ENCODE assay signal across 11 mouse cellular contexts in genomic region chr4:145233487-145234228, GRCm38 (mm10). TPM values are rescaled to one million over a fixed set of nuclear protein-coding genes. Genes with fewer than 3 reads are reported as not detected.
DNase-seq lines count a peak whose midpoint lies in the region; ATAC-seq and TF ChIP-seq lines count a peak whose summit lies in the region.
"Had no signal": no experiment of that assay in that cellular context is flagged by ENCODE, and none has a peak within 500 bp of the region (broad histone marks: within the 10 kb centered on the region; RNA-seq: fewer than 3 reads in every experiment).

No protein-coding gene starts in this region.

- no peak for TF ChIP-seq EP300 in heart, adult 2 months (IDR thresholded peaks at IDR 0.05; ENCODE audit: insufficient read depth, low read depth, low read length)
- no peak for TF ChIP-seq EP300 in MEL (IDR thresholded peaks at IDR 0.05; ENCODE audit: low read depth in 1 of 2, low read length in 2 of 2)

- no peak overlapping the region for H3K9ac ChIP-seq in heart, adult 2 months (ENCODE audit: low read depth, low read length)
- no peak overlapping the region for H3K9ac ChIP-seq in heart, embryonic 11.5 days (ENCODE audit: low read depth, low read length)
- H3K9ac ChIP-seq in MEL (ENCODE audit: control insufficient read depth, low read depth, low read length, poor library complexity, severe bottlenecking), result no peak overlapping the region
- no peak overlapping the region for H3K9ac ChIP-seq in heart, embryonic 16.5 days (ENCODE audit: low read length)
- H3K9ac ChIP-seq: forebrain, postnatal 0 days had no signal

- no peaks in the 10 kb centered on the region for H3K36me3 ChIP-seq in heart, adult 2 months (ENCODE audit: control insufficient read depth, insufficient read depth, low read length)
- no peaks in the 10 kb centered on the region for H3K36me3 ChIP-seq in heart, embryonic 11.5 days (ENCODE audit: control insufficient read depth, insufficient read depth, low read length)
- H3K36me3 ChIP-seq in MEL (ENCODE audit: control insufficient read depth in 1 of 2, insufficient read depth in 2 of 2, low read length in 2 of 2), result no peaks in the 10 kb centered on the region
- H3K36me3 ChIP-seq in heart, embryonic 16.5 days (ENCODE audit: control insufficient read depth, insufficient read depth), result no peaks in the 10 kb centered on the region

- H3K9me3 ChIP-seq in heart, embryonic 11.5 days (replicated peaks; ENCODE audit: control insufficient read depth, low read length), result no peaks in the 10 kb centered on the region
- no peaks in the 10 kb centered on the region for H3K9me3 ChIP-seq in MEL (replicated peaks; ENCODE audit: insufficient read depth, low read length)
- H3K9me3 ChIP-seq in heart, embryonic 16.5 days (replicated peaks; ENCODE audit: control insufficient read depth, low read length), result no peaks in the 10 kb centered on the region

- H3K4me2 ChIP-seq in heart, embryonic 11.5 days, result no peak overlapping the region
- no peak overlapping the region for H3K4me2 ChIP-seq in heart, embryonic 16.5 days (ENCODE audit: low read depth, low read length)

- no peaks in the 10 kb centered on the region for H3K27me3 ChIP-seq in heart, adult 2 months (ENCODE audit: control insufficient read depth, insufficient read depth, low read length)
- H3K27me3 ChIP-seq in heart, embryonic 11.5 days (ENCODE audit: control insufficient read depth, insufficient read depth, low read length), result peaks cover 2% of the 10 kb centered on the region; the same call in 1 of the 2 replicates
- no peaks in the 10 kb centered on the region for H3K27me3 ChIP-seq in MEL (ENCODE audit: control insufficient read depth in 1 of 2, insufficient read depth in 2 of 2, low read length in 2 of 2)
- no peaks in the 10 kb centered on the region for H3K27me3 ChIP-seq in heart, embryonic 16.5 days (ENCODE audit: control insufficient read depth, insufficient read depth, low read length)

- no peak for TF ChIP-seq RAD21 in MEL (IDR thresholded peaks at IDR 0.05; ENCODE audit: low read depth, low read length)

- H3K4me3 ChIP-seq in heart, adult 2 months, result no peak overlapping the region
- no peak overlapping the region for H3K4me3 ChIP-seq in heart, embryonic 11.5 days (ENCODE audit: low read depth, low read length)
- H3K4me3 ChIP-seq in MEL (ENCODE audit: control insufficient read depth in 1 of 2, insufficient read depth in 1 of 2, low read depth in 2 of 2, low read length in 2 of 2), result no peak overlapping the region
- no peak overlapping the region for H3K4me3 ChIP-seq in heart, embryonic 16.5 days (ENCODE audit: low read length)

- 23% methylated on average over 3 of the region's 3 CpGs for WGBS in heart, adult 2 months
- 59% methylated on average over 3 of the region's 3 CpGs for WGBS in heart, embryonic 11.5 days (ENCODE audit: insufficient replicate concordance)
- WGBS in heart, embryonic 16.5 days, result 44% methylated on average over 3 of the region's 3 CpGs

- peaks cover 23% of the 10 kb centered on the region for H3K4me1 ChIP-seq in heart, adult 2 months (ENCODE audit: control insufficient read depth, insufficient read depth, low read length)
- H3K4me1 ChIP-seq in heart, embryonic 11.5 days (ENCODE audit: control insufficient read depth, insufficient read depth, low read length), result no peaks in the 10 kb centered on the region; the same call in 1 of the 2 replicates
- no peaks in the 10 kb centered on the region for H3K4me1 ChIP-seq in MEL (ENCODE audit: control insufficient read depth in 1 of 2, insufficient read depth in 2 of 2, low read length in 2 of 2)
- peaks cover 4% of the 10 kb centered on the region for H3K4me1 ChIP-seq in heart, embryonic 16.5 days (ENCODE audit: control insufficient read depth, insufficient read depth, low read length)

- DNase-seq in heart, adult 2 months, result peak; percentile 59 to 77
- DNase-seq in MEL (ENCODE audit: low read depth, low spot score), result peak; percentile 21
- DNase-seq in lung, postnatal 36 days, result peak; percentile 56
- no peak for DNase-seq in kidney, postnatal 10 days
- no peak for DNase-seq in cerebellum, adult 9-11 months
- no peak for DNase-seq in kidney, adult 9 months
- DNase-seq: adrenal gland, postnatal 36 days; forebrain, postnatal 0 days; midbrain, embryonic 14.5 days had no signal

- no peak for TF ChIP-seq POLR2A in heart, adult 2 months (IDR thresholded peaks at IDR 0.05; ENCODE audit: insufficient read depth, low read depth, low read length)
- no peak for TF ChIP-seq POLR2A in MEL (IDR thresholded peaks at IDR 0.05; ENCODE audit: control insufficient read depth in 1 of 2, insufficient read depth in 1 of 2, low read depth in 1 of 2, low read length in 2 of 2, poor library complexity in 1 of 2)

- ATAC-seq in heart, embryonic 11.5 days (replicated peaks; ENCODE audit: insufficient number of reproducible peaks, low FRiP score, low TSS enrichment), result no peak
- ATAC-seq in heart, embryonic 16.5 days (replicated peaks; ENCODE audit: extremely low read depth, insufficient read depth, low FRiP score), result no peak
- ATAC-seq: forebrain, postnatal 0 days had no signal

- intact Hi-C loops in heart, adult 2 months (cut with DNase I), result no loop called here

- H3K27ac ChIP-seq in heart, adult 2 months, result peak overlapping the region; percentile 70
- H3K27ac ChIP-seq in heart, embryonic 11.5 days (ENCODE audit: low read depth, low read length), result no peak overlapping the region
- H3K27ac ChIP-seq in MEL (ENCODE audit: control insufficient read depth, low read depth, low read length), result no peak overlapping the region
- H3K27ac ChIP-seq in heart, embryonic 16.5 days (ENCODE audit: low read length), result peak overlapping the region; percentile 30

- H3K79me2 ChIP-seq in heart, adult 2 months (replicated peaks; ENCODE audit: control insufficient read depth, insufficient read depth, low read length), result no peaks in the 10 kb centered on the region
- no peaks in the 10 kb centered on the region for H3K79me2 ChIP-seq in MEL (ENCODE audit: control insufficient read depth, insufficient read depth, low read length, poor library complexity)

- no peak for TF ChIP-seq CTCF in heart, adult 2 months (IDR thresholded peaks at IDR 0.05)
- no peak for TF ChIP-seq CTCF in MEL (IDR thresholded peaks at IDR 0.05 in 2 of 3, conservative IDR thresholded peaks at IDR 0.05 in 1 of 3; ENCODE audit: control insufficient read depth in 1 of 3, insufficient read depth in 1 of 3, low read depth in 2 of 3, low read length in 3 of 3, poor library complexity in 1 of 3, severe bottlenecking in 1 of 3)

TF ChIP-seq in MEL, 35 proteins besides CTCF, POLR2A, EP300 and RAD21:
- no peak for TF ChIP-seq CHD2 (IDR thresholded peaks at IDR 0.05; ENCODE audit: low read length)
- no peak for TF ChIP-seq UBTF (IDR thresholded peaks at IDR 0.05; ENCODE audit: borderline replicate concordance, insufficient read depth, low read depth, low read length)
- TF ChIP-seq USF2 (IDR thresholded peaks at IDR 0.05; ENCODE audit: borderline replicate concordance in 1 of 2, insufficient read depth in 1 of 2, low read depth in 1 of 2, low read length in 2 of 2), result no peak
- no peak for TF ChIP-seq E2F4 (IDR thresholded peaks at IDR 0.05; ENCODE audit: borderline replicate concordance, low read depth, low read length)
- TF ChIP-seq ELF1 (IDR thresholded peaks at IDR 0.05; ENCODE audit: low read depth, low read length), result no peak
- no peak for TF ChIP-seq ZC3H11A (IDR thresholded peaks at IDR 0.05; ENCODE audit: low read depth, low read length)
- TF ChIP-seq MAFK (IDR thresholded peaks at IDR 0.05; ENCODE audit: borderline replicate concordance, low read depth, low read length), result no peak
- no peak for TF ChIP-seq TCF12 (IDR thresholded peaks at IDR 0.05; ENCODE audit: low read depth, low read length)

RNA-seq across cellular contexts. Expression of gene Tnfrsf1b, which starts 13.0 kb away (rescaled TPM):
- 1 to 10 TPM; 4.8 to 5.4 TPM for total RNA-seq in heart, adult 2 months (2021)
- 7.6 and 10.9 TPM in 2 replicates for polyA plus RNA-seq in heart, adult 2 months (2012; rRNA removed)
- polyA plus RNA-seq in heart, embryonic 11.5 days (2014; fragmentation: Nextera tagmentation; extraction: Ambion mirVana), result 2.3 and 3.8 TPM in 2 replicates
- 0.33 and 0.58 TPM in 2 replicates for total RNA-seq in MEL (2012; rRNA removed)
- 1 to 10 TPM in 1 of 2 experiments, not detected in 1; 1.2 TPM for polyA plus RNA-seq in MEL (2012; ENCODE audit: insufficient read depth in 1 of 2, insufficient read length in 2 of 2, low read depth in 1 of 2, low replicate concordance in 2 of 2, missing spikeins in 1 of 2)
- 4.1 and 5.2 TPM in 2 replicates for polyA plus RNA-seq in heart, embryonic 16.5 days (2015; fragmentation: Nextera tagmentation; extraction: Ambion mirVana)

RNA-seq across cellular contexts. Expression of gene Vps13d, which starts 38.9 kb away (rescaled TPM):
- 10 to 100 TPM; 65.8 to 77.1 TPM for total RNA-seq in heart, adult 2 months (2021)
- 24.8 and 41.5 TPM in 2 replicates for polyA plus RNA-seq in heart, adult 2 months (2012; rRNA removed)
- polyA plus RNA-seq in heart, embryonic 11.5 days (2014; fragmentation: Nextera tagmentation; extraction: Ambion mirVana), result 10.5 and 12.0 TPM in 2 replicates
- 8.9 and 10.0 TPM in 2 replicates for total RNA-seq in MEL (2012; rRNA removed)
- 10 to 100 TPM; 13.2 to 14.5 TPM for polyA plus RNA-seq in MEL (2012; ENCODE audit: insufficient read depth in 1 of 2, insufficient read length in 2 of 2, low read depth in 1 of 2, low replicate concordance in 2 of 2, missing spikeins in 1 of 2)
- polyA plus RNA-seq in heart, embryonic 16.5 days (2015; fragmentation: Nextera tagmentation; extraction: Ambion mirVana), result 7.6 and 9.0 TPM in 2 replicates

Comparison
In these comparisons a context has a peak if more than half of its experiments do, and no peak if none do; other contexts are left out.
1. H3K27ac ChIP-seq: peak in heart, adult 2 months (single experiment) and heart, embryonic 16.5 days (single experiment); none in heart, embryonic 11.5 days (single experiment) and MEL (single experiment).
2. DNase-seq: peak in heart, adult 2 months (2 of 2), MEL (single experiment) and lung, postnatal 36 days (single experiment); none in kidney, postnatal 10 days (single experiment), cerebellum, adult 9-11 months (single experiment) and kidney, adult 9 months (single experiment).